Mouse (Mus musculus) skeletal muscle tissue, adult 2 months (tissue): ENCODE data around the gene Zfyve27.

Experiments
- DNase-seq: peaks from one replicate; pipeline ENCODE4 v3.0.0-alpha.2; 2012; ENCODE audit warnings: low read depth, low spot score

Gene Zfyve27

GRCm38 (mm10) chr19:42163764-42164163 lies at the start of gene Zfyve27:
Zfyve27 (plus strand) TSS chr19:42163951.
- no peak for DNase-seq

- DNase-seq = no peak
These were observed 47.9 kb upstream of the Zfyve27 start for GRCm38 (mm10) chr19:42115783-42116335.

- no peak for DNase-seq
These were observed 45.6 kb upstream of the Zfyve27 start for GRCm38 (mm10) chr19:42118142-42118541.

- no peak for DNase-seq
These were observed 45.2 kb upstream of the Zfyve27 start for GRCm38 (mm10) chr19:42118596-42118995.

- no peak for DNase-seq
These were observed 43.3 kb upstream of the Zfyve27 start for GRCm38 (mm10) chr19:42120451-42120850.

- no peak for DNase-seq
These were observed 39.1 kb upstream of the Zfyve27 start for GRCm38 (mm10) chr19:42124684-42125083.

- DNase-seq = no peak
These were observed 38.1 kb upstream of the Zfyve27 start for GRCm38 (mm10) chr19:42125501-42126218.

- no peak for DNase-seq
These were observed 37.5 kb upstream of the Zfyve27 start for GRCm38 (mm10) chr19:42126219-42126605.

GRCm38 (mm10) chr19:42127024-42127423 lies 36.7 kb upstream of the Zfyve27 start:
- no peak for DNase-seq

- DNase-seq = no peak
These were observed 35.6 kb upstream of the Zfyve27 start for GRCm38 (mm10) chr19:42128052-42128740.

GRCm38 (mm10) chr19:42128787-42129508 lies 34.8 kb upstream of the Zfyve27 start, which contains the start of gene Avpi1:
Avpi1 (minus strand) TSS chr19:42129059.
- peak; percentile 99 for DNase-seq

- DNase-seq = no peak
These were observed 34.0 kb upstream of the Zfyve27 start for GRCm38 (mm10) chr19:42129509-42130293.

GRCm38 (mm10) chr19:42130294-42130606 lies 33.5 kb upstream of the Zfyve27 start:
- DNase-seq = no peak

GRCm38 (mm10) chr19:42131101-42131500 lies 32.6 kb upstream of the Zfyve27 start:
- DNase-seq = no peak

- no peak for DNase-seq
These were observed 28.7 kb upstream of the Zfyve27 start for GRCm38 (mm10) chr19:42135070-42135469.

- no peak for DNase-seq
These were observed 27.6 kb upstream of the Zfyve27 start for GRCm38 (mm10) chr19:42136126-42136525.

- no peak for DNase-seq
These were observed 26.5 kb upstream of the Zfyve27 start for GRCm38 (mm10) chr19:42137167-42137672.

GRCm38 (mm10) chr19:42138517-42139285 lies 25.1 kb upstream of the Zfyve27 start:
- DNase-seq = no peak

- DNase-seq = no peak
These were observed 23.8 kb upstream of the Zfyve27 start for GRCm38 (mm10) chr19:42139724-42140517.

- no peak for DNase-seq
These were observed 21.8 kb upstream of the Zfyve27 start for GRCm38 (mm10) chr19:42141998-42142397.
